Mouse (Mus musculus) gastrocnemius, postnatal 14 days (tissue): ENCODE results near the gene BC037034. TPM values are rescaled to one million over a fixed set of nuclear protein-coding genes. Genes with fewer than 3 reads are reported as not detected.

ENCODE experiments used
- DNase-seq: peaks from one replicate; pipeline ENCODE4 v3.0.0; 2021; ENCODE audit warnings: mixed read lengths
- intact Hi-C: fragments of 180-260 bp; cut with DNase I; formaldehyde crosslinking; loops from one replicate; pipeline ENCODE4 v1.15.1; 2025; ENCODE audit warnings: low total_unique reads
- long read RNA-seq, 2 experiments: library from polyadenylated mRNA; stranded (forward); transcript quantifications; one replicate each; pipeline ENCODE4 v2.0.0; 2021
- total RNA-seq, 2 experiments: library from RNA; stranded (reverse); gene quantifications; 2 replicates each; pipeline ENCODE4 v1.2.3; 2021

BC037034 gene
- 1 to 10 TPM; 3.4 to 4.6 TPM for total RNA-seq
- long read RNA-seq, experiment 1, partial matches to known transcripts, result 0 of 1 reads
- long read RNA-seq, experiment 1, other reads (novel, unspliced or antisense), result 0 of 1 reads
- long read RNA-seq, experiment 2, partial matches to known transcripts, result 0 of 1 reads
- long read RNA-seq, experiment 2, other reads (novel, unspliced or antisense), result 1 of 1 reads

DNA sequence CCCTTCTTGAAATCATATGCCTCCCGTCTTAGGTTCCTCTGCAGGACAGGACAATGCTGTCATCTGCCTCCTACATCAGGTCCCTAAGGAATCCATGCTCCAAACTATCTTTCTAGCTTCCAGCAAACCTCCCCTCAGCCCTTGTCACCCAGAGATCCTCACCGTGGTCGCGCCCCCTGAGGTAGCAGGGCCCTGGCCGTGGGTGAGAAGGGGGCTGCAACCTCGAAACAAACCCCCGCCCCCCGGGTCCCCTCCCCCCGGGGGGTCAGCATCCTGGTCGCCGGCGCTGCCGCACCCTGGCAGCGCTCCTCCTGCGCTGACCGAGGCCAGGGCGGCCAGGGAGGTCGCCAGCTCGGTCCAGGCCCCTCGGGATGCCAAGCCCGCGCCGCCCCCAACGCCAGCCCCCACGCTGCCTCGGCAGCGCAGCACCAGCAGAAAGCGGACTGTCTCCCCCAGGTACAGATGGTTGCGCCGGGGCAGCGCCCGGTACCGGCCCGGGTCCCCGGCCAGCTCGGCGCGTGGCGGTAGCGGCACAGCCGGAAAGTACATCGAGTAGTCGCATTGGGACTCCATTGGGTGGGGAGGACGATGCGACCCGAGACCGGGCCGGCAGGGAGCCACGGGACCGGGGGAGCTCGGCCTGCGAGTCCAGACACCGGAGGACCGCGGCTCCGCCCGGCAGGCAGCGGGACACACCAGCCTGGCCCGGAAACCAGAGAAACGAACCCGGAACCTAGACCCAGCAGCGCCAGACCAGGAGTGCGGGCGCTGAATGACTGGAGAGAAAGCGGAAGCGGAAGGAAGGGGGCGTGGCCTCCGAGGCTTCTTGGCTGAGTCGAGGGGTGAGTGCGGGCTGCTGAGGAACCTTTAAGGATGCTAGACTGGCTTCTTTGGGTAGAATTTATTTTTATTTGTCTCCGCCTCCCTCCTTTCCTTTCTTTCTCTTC, at the start of gene BC037034:
BC037034 (minus strand) TSS at position 774 of the 947 bp plus-strand sequence.
- intact Hi-C loops, result no loop called here
- peak; percentile 92 for DNase-seq

- intact Hi-C loops, result no loop called here
- DNase-seq, result no peak
These were observed 49.0 kb upstream of the BC037034 start for GRCm38 (mm10) chr5:138312795-138313194.

DNA sequence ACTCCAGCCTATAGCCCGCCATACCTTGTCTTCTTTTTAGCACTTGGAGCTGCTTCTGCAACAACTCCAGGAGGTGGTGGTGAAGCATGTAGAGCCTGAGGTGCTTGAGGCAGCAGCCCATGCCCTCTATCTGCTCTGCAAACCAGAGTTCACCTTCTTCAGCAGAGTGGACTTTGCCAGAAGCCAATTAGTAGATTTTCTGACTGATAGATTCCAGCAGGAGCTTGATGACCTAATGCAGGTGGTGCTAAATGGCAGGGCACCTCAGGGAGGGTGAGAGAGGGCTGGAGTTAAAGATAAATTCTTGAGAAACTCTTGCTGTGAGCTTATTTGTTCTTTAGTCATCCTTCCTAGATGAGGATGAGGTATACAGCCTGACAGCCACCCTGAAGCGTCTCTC, 35.8 kb upstream of the BC037034 start:
- no peak for DNase-seq
- intact Hi-C loops, result no loop called here

DNA sequence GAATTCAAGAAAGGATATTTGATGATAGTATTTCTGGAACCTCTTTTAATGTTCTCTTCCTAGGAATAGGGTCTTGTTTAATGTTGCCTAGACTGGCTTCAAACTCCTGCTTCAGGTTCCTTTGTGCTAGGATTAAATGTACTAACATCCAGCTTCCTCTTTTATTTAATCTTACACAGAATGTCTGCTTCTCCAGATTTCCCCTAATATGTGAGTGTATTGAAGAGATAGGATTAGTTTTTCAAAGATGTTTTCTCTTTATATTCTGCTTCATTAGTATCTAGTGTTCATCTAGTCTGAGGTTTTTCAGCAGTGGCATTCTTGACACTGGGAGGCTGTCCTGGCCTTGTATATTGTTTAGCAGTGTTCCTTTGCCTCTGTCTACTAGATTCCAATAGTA, 30.3 kb upstream of the BC037034 start:
- no peak for DNase-seq
- intact Hi-C loops, result no loop called here

DNA sequence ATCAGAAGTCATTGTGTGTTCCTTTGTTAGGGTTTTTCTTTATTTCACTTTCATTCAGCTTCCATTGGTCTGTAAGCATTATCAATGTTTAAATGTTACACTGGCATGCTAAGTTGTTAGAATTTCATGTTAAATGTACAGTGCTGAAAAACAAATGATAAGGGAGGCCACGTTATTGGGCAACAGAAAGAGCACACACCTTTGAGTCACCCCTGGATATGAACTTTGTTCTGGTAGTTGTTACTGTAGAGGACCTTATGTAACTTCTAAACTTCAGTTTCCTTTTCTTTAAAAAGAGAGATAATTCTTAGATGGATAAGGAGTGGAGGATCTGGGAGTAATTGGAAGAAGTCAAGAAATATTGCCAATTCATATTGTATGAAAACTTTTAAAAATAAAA, 27.8 kb upstream of the BC037034 start:
- intact Hi-C loops, result no loop called here
- no peak for DNase-seq

DNA sequence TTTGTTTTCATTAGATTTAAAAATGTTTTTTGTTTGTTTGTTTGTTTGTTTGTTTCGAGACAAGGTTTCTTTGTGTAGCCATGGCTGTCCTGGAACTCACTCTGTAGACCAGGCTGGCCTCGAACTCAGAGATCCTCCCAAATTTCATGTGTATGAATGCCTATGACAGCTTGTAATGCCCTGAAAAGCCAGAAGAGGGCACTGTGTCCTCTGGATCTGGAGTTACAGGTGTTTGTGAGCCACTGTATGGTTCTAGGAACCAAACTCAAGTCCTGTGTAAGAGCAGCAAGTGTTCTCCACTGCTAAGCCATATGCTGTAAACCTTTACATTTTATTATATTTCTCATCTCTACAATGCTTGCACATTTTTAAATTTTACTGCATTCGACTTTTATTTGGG, 24.0 kb upstream of the BC037034 start:
- no peak for DNase-seq
- intact Hi-C loops, result no loop called here

- intact Hi-C loops, result no loop called here
- no peak for DNase-seq
These were observed 19.7 kb upstream of the BC037034 start for GRCm38 (mm10) chr5:138283540-138283939.

DNA sequence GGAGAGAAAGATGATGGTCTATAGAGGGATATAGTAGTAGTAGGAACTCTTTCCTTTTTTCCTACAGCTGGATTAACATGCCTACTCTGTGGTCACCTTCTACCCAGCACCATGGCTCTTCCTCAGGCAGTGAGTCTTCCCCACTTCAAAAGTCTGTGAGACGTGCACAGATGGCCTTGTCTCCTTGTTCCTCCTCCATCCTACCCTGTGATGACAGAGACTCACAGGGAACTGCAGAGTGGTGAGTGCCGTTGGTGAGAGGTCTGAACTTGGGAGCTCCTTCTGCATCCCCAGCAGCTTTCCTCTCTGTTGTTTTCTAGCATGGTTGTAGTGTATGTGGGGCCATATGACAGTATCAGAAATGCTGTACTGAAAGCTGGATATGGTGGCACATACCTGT, 18.0 kb upstream of the BC037034 start:
- intact Hi-C loops, result no loop called here
- no peak for DNase-seq

DNA sequence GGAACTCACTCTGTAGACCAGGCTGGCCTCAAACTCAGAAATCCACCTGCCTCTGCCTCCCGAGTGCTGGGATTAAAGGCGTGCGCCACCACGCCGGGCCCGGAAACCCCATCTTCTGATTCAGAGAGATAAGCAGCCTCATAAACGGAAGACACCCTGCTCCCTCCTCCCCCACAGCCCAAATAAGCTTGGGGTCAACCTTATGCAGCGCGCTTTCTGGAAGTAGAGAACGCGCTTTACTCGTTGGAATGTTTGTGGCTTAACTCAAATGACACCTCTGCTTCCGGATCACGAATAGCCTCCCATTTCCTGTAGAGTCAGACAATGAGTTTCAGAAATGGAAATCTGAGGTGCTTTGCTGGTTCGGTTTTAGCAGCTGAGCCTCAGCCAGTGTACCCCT, 17.0 kb upstream of the BC037034 start:
- intact Hi-C loops, result no loop called here

GRCm38 (mm10) chr5:138280425-138280768, 16.6 kb upstream of the BC037034 start:
- no peak for DNase-seq
- intact Hi-C loops, result no loop called here

More for the DNA sequence above, 17.0 kb upstream of the BC037034 start:
- DNase-seq, result no peak

DNA sequence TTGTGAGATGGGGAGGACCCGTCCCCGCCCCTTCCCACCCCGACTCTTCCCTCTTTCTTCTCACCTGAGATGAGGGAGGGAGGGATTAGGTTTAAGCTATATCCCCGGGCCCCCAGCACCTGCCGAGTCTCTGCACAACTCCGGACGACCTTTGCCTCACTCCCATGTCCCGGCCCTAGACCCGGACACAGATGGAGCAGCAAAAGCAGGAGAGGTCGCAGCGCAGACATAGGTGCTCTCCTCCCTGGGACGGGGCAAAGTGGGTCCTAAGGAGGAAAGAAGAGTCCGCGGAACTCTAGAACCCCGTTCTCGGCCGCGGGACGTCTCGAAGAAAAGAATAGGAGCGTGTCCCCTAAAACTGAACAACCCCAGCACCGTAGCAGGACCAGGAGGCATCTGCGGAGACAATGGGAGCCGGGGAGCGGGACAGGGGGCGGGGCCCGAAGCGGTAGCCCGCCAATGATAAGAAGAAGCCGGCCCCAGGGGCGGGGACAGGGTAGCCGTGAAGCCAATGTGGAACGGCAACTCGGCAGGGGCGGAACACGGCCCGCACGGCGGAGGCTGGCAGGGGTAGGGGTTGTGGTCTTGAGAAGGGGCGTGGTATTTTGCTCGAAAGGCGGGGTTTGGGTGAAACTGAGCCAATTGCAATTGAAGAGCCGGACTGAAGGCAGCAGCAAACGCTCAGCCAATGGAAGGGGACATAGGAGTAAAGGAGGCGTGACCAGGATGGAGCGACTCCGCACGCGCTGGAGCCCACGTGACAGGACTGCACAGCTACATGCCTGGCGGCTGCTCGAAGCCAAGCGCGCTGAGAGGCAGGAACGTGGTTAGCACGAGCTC, 16.0 kb upstream of the BC037034 start, which contains the start of the genes Gm43720, Gpc2 and Stag3:
Gm43720 (minus strand) TSS at position 374 of the 840 bp plus-strand sequence.
Gpc2 (minus strand) TSS at position 421 of the 840 bp plus-strand sequence.
Stag3 (plus strand) TSS at position 656 of the 840 bp plus-strand sequence.
- intact Hi-C loops, result no loop called here
- peak; percentile 84 for DNase-seq

DNA sequence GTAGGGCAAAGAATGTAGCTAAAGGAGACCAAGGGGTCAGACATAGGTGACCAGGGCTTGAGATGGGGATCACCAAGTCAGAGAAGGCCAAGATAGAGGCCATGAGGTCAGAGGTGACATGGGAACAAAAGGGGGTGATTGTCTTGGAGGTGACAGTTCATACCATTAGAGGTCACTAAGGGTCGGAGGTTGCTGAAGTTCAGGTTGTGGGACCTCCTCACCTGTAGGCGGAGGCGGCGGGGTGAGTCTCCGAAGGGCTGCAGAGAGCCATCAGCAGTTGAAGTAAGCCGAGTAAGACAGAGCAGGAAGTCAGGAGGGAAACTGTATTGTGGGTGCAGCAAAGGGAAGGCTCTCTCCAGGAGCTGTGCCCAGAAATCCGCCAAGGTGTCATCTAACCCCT, 14.2 kb upstream of the BC037034 start:
- no peak for DNase-seq
- intact Hi-C loops, result no loop called here

DNA sequence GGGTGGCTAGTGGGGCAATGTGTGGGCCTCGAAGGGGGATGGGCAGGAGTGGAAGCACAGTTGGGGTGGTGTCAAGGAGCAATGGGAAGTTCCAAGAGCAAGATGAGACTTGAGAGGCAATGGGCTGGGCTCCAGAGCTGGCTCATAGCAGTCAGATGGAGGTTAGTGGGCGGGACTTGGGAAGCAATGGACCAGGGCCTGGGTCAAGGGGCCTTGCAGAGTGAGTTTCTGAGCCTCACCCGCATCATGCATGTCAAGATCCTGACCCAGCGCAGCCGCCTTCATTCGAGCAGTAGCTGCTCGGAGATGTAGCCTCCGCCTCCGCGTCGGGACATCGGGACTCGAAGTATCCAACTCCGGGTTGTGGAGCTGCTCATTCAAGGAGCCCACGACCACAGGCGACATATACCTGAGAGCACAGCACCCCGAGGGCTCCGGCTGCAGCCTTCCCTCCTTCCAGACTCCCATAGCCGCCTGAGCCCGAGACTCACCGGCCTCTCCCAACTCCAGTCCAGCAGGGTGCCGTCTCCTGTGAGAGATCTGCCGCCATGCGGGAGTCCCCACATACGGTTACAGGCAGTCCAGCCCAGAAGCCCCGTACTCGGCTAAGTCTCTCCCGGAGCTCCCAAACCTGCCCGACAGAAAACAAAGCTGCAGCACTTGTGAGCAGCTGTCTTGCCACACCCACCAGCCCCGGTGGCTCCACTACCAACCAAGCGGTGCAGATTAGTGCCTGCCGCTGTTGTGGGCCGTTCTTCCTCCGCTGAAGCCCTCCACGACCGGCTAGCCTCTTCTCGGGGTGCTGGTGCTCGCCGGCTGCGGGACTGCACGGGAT, 11.6 kb upstream of the BC037034 start:
- no peak for DNase-seq

DNA sequence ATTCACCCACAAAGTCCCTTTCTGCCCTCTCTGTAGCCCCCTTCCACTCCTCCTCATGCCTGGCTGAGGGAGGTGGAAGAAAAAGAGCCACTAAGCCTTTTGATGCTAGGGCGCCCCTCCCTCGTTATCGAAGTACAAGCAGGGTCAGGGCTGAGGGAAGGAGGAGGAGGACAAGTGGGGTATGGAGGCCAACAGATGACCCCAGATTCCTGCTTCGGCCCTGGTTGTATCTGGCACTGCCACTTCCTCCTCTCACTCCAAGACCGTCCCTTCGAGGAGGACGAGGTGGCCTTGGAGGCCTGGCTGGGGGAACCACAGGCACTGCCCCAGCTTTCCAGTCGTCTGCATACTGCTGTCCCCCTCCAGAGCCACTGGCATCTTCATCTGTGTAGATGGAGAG, 10.4 kb upstream of the BC037034 start:
- intact Hi-C loops, result no loop called here

More for the DNA sequence above, 11.6 kb upstream of the BC037034 start:
- intact Hi-C loops, result no loop called here

DNA sequence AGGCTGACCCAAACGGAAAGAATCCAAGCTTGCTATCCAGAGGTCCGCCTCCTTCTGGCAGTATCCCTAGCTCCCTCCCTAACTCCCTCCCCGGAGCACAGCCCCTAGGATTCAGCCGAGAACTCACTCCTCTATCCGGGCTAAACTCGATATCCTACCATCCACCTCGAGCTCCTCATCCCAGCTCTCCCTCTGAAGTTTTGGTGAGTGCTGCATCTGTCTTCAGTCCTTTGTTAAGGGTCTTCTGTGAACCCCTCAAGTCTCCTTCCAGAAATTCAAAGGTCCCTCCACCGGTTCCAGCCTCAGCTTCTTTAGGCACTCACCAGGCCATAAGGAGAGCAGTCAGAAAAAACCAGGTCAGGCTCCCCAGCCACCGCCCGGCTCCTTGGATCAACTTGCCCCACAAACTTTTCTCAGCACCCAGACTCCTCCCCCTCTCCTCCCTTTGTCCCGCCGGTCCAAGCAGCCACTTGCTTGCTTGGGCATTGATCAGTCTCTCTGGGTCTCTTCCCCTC, 8.6 kb upstream of the BC037034 start, which contains the start of gene Gal3st4:
Gal3st4 (minus strand) TSS at position 432 of the 515 bp plus-strand sequence.
- intact Hi-C loops, result no loop called here
- DNase-seq, result peak; percentile 57

More for the DNA sequence above, 10.4 kb upstream of the BC037034 start:
- no peak for DNase-seq

GRCm38 (mm10) chr5:138271232-138271631, 7.4 kb upstream of the BC037034 start:
- intact Hi-C loops, result no loop called here

DNA sequence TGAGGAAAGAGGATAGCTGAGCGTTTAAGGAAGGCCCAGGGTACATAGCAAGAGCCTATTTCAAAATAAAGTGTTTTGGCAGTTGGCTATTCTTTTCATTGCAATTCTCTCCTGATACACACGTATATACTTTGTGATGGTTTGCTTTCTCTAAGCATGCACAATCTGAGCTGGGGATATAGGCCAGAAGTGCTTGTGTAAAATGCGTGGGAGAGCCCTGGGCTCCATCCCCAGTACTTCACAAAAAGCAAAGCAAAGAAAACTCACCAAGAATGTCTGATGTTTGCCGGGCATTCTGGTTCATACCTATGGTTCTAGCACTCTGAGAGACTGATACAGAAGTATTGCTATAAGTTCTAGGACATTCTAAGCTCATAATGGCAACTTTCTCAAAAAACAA, 5.1 kb upstream of the BC037034 start:
- intact Hi-C loops, result no loop called here
- no peak for DNase-seq

More at GRCm38 (mm10) chr5:138271232-138271631, 7.4 kb upstream of the BC037034 start:
- no peak for DNase-seq

DNA sequence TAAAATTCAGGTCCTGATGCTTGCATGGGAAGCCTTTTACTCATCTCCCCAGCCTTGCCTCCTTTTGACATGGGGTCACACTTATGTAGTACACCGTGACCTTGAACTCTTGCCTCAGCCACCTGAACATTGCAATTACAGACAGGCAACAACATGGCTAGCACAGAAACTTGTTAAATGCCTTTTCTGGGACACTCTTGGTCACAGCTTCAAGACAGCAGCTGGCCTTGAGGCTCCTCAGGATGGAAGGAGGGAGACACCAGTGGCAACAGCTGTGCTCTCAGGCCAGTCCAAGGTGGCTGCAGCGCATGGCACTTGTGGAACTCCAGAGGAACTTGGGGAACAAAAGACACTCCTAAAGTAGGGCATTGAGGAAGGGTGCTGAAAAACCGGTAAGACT, 3.3 kb upstream of the BC037034 start:
- intact Hi-C loops, result no loop called here
- no peak for DNase-seq

DNA sequence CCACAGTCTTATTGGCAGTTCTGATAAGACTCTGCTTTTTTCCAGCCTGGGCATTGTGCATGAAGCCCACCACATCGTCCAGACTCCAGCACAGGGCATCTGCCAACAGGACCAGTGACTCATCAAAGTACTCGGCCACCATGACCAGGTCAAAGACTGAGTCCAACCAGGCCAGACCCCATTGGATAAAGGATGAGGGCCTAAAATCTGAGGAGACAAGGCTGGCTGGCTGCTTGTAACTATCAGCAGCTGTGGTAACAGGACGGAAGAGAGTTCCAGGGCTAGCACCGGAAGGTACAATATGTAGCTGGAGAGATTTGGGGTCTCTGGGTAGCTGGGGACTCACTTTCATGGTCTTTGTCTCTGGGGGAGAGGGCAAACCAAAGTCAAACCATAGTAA, 1.9 kb upstream of the BC037034 start:
- intact Hi-C loops, result no loop called here
- DNase-seq, result no peak
